Mouse (Mus musculus): ENCODE data around the gene Cryga.
"Not testable (repeated sequence)": the region's sequence is repeated elsewhere in the genome, so short reads cannot be mapped to it uniquely, and the experiment has no call there.

Gene Cryga

DNA sequence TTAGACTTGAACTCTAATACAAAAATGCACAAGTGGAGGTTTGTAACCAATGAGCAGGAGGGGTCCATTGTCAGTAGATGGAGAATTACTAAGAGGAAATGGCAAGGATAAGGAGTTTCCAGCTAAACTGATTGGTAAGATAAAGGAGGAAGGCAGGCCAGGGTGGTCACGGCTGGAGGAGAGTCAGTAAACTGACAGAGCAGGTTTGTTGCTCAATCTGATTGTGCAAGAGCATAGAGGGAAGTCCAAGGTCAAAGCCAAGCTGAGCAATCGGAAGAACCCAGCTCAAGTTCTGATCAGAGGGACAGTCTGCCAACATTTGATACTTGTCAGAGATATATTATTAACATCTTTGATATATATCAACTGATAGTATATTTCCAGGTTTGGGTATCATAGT lies 12.8 kb downstream of the Cryga start:
- no peak for DNase-seq (ENCODE audit: low read depth)

DNA sequence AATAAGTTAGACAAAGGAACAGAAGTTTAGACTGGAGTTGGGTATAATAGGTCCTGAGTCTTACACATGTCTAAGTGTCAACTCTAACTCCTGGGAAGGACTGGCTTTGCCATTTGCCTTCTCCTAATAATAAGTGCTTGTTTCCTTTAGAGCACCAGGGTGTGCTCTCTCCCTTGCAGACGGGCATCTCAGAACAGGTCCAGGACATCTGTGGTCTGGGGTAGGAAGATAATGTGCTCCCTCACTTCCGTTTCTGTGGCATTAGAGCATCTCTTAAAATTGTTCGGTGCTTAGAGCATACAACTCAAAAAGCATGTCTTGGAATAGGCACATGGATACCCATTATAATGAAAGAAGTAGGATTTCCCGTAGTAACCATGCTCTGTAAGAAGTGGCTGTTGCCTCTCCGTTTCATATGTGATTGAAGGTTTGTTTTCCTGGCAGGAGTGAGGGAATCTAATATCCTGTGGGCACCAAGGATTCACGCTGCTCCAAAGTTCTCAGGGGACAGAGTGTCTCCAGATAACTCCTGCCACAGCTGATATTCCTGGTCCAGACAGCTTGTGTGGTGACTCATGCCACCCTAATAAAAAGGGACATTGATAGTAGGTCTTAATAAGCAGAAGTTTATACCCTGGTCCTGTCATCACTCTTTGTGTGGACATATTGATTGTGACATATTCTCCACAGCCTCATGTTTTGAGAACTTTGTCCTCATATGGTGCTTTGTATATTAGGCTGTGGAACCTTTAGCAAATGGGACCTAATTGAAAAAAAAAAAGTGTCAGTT lies 14.4 kb downstream of the Cryga start:
- no peak for DNase-seq (ENCODE audit: low read depth)

DNA sequence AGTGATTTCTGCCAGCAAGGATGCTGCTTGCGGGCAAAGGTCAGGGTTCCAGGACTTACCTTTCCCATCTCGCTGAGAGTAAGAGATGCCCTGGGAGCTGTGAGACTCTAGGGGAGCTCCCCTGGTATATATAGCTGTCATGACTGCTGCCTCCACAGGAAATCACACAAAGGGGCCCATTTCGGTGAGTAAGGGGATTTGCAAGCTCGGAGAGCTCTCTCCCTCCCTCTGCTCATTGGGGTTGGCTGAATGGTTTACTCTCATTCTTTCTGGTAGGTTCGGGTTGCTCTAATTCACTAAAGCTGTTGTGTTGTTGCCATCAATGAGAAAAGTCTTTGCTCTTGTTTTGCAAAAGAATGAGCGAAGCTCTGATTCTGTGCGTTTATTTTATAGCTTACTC lies 21.0 kb downstream of the Cryga start, which contains the start of gene Crygb:
Gene Crygb (minus strand): TSS at position 101 of the 400 bp plus-strand sequence.
- no peak for DNase-seq (ENCODE audit: low read depth)

- no peak for DNase-seq (ENCODE audit: low read depth)
Observed at GRCm38 (mm10) chr1:65075607-65076006, 27.6 kb downstream of the Cryga start.

DNA sequence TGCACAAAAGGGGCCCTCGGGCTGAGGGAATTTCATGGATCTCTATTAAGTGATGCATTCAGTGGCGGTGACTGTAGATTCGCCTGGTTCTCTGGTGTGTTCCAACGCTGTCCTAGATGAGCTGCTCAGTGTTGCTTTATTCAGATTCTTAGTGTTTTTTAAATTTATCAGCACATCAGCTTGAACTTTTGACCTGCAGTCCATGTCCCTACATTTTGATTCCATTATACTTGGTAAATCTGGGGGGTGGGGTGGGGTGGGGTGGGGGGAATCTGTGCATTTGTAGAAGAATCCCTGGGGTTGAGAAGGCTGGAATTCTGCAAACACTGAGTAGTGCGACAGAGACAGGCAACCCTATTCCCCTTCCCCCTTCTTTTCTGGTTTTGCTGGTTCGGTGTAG lies 29.6 kb downstream of the Cryga start, which contains the start of gene Crygc:
Gene Crygc (minus strand): TSS at position 101 of the 400 bp plus-strand sequence.
- no peak for DNase-seq (ENCODE audit: low read depth)

DNA sequence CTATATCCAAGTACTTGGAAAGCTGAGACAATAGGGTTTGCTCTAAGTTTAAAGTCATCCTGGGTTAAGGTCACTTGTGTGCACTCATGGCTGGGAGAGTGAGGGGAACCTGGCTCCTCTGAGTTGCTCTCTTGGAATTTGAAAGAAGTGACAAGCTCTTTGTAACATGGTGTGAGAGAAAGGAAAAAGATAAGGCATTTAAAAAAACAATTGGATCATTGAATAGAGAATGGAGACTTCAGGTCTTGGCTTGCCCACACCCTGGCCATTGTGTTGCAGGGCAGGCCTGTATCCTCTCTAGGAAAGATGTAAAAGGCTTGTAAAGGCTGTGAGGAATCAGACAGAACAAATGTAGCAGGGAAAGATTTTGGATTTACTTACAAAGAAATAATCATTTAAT lies 35.3 kb downstream of the Cryga start:
- no peak for DNase-seq (ENCODE audit: low read depth)

DNA sequence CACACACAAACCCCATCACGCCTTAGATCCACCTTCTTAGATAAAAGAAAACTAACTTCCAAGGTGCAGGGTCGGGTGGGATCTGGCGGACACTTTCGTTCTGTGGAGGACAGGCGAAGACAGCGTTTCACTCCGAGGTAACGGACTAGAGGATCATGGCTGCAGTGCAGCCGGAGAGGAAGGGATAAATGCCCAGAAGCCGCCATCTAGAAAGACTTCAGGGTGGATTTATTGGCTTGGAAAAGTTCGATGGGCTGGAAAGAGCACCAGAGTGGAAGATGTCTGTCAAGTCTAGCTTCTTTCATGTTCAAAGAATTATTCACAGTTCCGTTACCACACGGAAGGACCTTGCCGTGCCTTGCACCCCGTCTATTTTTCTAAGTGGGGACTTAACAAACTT lies 39.0 kb downstream of the Cryga start:
- no peak for DNase-seq (ENCODE audit: low read depth)

GRCm38 (mm10) chr1:65063352-65063751 lies 39.8 kb downstream of the Cryga start, which contains the start of gene Crygd:
Gene Crygd, minus strand, starts transcription at chr1:65063452.
- no peak for DNase-seq (ENCODE audit: low read depth)

- DNase-seq (ENCODE audit: low read depth): no peak
Observed at GRCm38 (mm10) chr1:65052140-65052539, 51.0 kb downstream of the Cryga start.

DNA sequence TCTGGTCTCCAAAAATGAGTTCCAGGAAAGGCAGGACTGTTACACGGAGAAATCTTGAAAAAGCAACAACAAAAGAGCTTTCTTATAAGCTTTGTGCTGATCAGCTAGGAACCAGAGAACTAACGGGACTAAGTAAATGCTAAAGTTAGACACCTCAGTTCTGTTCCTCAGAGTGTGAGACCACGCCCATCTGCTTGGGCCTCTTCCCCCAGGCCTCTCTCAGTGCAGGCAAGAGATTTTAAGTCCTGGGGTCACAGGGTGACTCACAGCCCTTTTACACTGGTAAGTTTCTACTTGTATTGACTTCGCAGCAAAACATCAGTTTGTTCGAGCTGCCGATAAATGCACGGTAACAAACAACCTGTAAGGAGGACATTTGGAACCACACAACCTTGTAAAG lies 51.5 kb downstream of the Cryga start:
- no peak for DNase-seq (ENCODE audit: low read depth)

DNA sequence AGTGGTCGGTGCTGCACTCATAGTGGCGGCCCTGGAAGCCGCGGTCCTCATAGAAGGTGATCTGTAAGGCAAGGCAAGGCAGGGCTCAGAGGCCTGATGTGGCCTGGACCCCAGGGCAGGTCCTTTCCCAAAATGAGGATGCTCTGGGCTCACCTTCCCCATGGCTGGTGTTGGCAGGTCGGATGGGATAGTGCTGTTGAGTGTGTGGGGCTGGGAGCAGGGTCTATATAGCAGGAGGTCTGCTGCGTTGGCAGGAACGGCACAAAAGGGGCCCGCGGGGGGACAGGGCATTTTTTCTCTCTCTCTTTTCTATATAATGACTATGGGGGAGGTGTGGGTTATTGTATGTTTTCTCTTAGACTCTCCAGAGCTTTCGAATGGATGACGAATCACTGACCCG lies 52.2 kb downstream of the Cryga start, which contains the start of gene Cryge:
Gene Cryge (minus strand): TSS at position 198 of the 400 bp plus-strand sequence.
- not testable (repeated sequence) for DNase-seq (ENCODE audit: low read depth)
